Mouse (Mus musculus) gastrocnemius, postnatal 10 days (tissue): ENCODE data around the gene Galr2. TPM values are rescaled to one million over a fixed set of nuclear protein-coding genes. Genes with fewer than 3 reads are reported as not detected.

Source experiments
- DNase-seq: peaks from one replicate; pipeline ENCODE4 v3.0.0; 2021; ENCODE audit warnings: mixed read lengths
- total RNA-seq, 2 experiments: library from RNA; stranded (reverse); gene quantifications; 2 replicates each; pipeline ENCODE4 v1.2.3; 2021

Gene Galr2
- total RNA-seq, 2 experiments from 2014 or later = 0.66 to 0.84 TPM

- DNase-seq = no peak
Observed at GRCm38 (mm10) chr11:116307019-116307725, 26.4 kb downstream of the Galr2 start, which contains the start of gene Exoc7. Gene Exoc7, minus strand, starts transcription at chr11:116307233.

DNA sequence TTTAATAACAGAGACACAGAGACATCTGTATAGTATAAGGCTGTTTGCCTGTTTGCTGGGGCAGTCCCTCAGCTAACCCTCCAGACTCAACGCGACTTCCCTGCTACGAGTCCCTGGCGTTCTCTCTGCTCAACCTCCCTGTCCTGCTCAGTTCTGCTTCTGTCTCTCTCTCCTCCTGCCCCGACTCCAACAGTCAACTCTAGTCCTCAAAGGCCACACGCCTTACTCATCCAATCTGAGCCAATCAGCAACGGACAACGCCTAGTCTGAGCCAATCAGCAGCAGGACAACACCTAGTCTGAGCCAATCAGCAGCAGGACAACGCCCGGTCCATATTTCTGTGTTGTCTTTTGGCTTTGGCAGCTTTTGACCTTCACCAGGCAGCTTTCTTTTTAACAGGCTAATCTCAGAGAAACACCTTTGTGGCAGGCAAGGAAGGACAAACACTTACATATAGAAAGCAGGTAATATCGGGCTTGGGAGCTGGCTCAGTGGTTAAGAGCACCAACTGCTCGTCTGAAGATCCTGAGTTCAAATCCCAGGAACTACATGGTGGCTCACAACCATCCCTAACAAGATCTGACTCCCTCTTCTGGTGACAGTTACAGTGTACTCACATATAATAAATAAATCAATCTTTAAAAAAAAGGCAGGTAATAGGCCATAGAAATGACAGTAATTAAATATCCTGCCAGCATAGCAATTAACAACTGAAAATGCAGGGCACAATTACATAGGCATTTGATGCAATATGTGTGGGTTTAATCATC, 27.2 kb downstream of the Galr2 start:
- no peak for DNase-seq

GRCm38 (mm10) chr11:116309601-116310000, 28.9 kb downstream of the Galr2 start:
- DNase-seq = no peak

GRCm38 (mm10) chr11:116311169-116311568, 30.4 kb downstream of the Galr2 start:
- DNase-seq = no peak

DNA sequence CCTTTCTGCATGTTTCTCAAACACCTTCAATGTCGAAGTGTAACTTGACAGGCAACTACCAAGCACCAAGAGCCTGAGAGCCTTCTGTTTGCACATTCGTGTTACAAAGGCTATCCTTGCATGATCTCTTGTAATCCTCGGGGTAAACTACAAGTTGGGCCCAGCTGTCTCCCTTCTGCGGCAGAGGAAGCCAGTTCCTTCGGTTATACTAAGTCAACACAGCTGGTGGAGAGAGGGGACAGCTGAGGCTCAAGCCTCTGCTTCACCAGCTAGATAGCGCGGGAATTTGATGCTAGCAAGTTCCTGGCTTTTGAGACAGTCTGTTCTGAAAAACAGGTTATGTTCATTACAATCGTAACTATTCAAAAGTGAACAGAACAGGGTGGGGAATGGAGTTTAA, 31.6 kb downstream of the Galr2 start:
- no peak for DNase-seq

- peak; percentile 98 for DNase-seq
Observed at GRCm38 (mm10) chr11:116318719-116319659, 38.2 kb downstream of the Galr2 start.

DNA sequence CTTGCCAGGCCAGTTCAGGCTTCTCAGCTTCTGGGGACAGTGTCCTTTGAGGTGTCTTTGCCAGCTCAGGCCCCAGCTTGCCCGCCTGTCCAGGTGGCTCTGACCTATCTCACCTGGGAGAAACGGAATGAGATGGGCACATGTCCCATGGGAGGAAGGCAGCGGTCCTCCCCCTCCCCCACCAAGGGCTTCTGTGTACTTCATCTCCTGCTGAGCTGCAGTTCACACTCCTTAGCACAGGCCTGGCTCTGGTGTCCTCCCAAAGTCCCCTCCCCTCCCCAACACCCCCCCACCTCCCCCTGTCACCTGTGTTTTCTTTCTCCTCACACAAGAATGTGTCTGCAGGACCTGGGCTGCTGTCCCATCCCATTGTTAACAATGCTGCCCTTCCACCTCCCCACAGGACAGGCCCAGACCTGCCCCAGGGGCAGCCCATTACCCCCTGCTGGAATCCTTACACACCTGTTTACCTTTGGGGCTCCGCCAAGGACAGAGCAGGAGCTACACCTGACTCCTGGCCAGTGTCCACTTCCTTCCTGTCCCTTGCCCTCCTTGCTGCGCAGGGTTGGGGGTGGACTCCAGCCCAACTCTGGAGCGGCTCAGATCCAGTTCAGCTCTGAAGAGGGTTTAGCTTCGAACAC, 46.3 kb downstream of the Galr2 start:
- DNase-seq = no peak

GRCm38 (mm10) chr11:116329314-116330210, 48.8 kb downstream of the Galr2 start:
- DNase-seq = peak; percentile 50

- no peak for DNase-seq
Observed at GRCm38 (mm10) chr11:116330211-116330518, 49.4 kb downstream of the Galr2 start.

DNA sequence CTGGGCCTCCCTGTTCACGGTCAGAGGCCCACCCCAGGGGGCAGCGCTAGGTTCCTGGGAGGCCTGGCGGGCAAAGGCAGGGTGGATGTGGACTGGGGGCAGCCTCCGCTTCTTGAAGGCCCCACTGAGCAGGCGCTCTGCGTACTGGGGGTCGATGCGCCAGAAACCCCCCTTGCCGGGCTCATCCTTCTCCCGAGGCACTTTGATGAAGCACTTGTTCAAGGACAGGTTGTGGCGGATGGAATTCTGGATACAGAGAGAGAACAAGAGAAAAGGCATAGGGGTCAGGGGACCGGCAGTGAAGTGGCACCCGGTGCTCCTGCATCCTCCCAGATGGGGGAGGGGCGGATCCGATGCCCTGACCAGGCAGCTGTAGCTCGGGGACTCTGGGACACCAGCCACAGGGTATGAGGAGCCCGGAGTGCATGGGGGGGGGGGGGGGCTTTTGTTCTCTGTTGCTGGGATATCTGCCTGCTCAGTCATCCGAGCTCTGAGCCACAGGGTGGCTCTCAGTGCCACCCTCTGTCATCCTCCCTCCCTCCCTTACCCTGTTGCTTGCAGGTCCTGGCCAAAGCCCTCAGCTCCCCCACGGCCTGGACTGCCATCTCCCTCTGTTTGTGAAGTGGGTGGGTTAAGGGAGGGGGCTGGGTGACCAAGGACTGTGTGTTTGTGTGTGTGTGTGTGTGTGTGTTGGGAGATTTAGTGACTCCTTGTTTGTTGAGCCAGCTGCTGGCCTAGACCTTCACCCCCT, 51.7 kb downstream of the Galr2 start:
- DNase-seq = peak; percentile 47

GRCm38 (mm10) chr11:116332983-116333270, 52.2 kb downstream of the Galr2 start:
- no peak for DNase-seq

Other genes with a start within 250 kb of the Galr2 start
- under 1 TPM; 0.45 TPM for gene Unc13d, start 203.0 kb upstream of the Galr2 start, total RNA-seq
- 10 to 100 TPM; 64.8 to 66.8 TPM for gene Wbp2, start 193.9 kb upstream of the Galr2 start, total RNA-seq
- gene Trim47, start 153.7 kb upstream of the Galr2 start, total RNA-seq = 10 to 100 TPM; 21.9 to 31.7 TPM
- gene Trim65, start 149.8 kb upstream of the Galr2 start, total RNA-seq = 1 to 10 TPM; 3.3 to 3.6 TPM
- gene Mrpl38, start 142.1 kb upstream of the Galr2 start, total RNA-seq = 10 to 100 TPM; 40.8 to 46.2 TPM
- 10 to 100 TPM; 13.8 to 18.2 TPM for gene Fbf1, start 112.8 kb upstream of the Galr2 start, total RNA-seq
- 10 to 100 TPM; 28.5 to 31.3 TPM for gene Ten1, start 82.1 kb upstream of the Galr2 start, total RNA-seq
- gene Acox1, start 81.9 kb upstream of the Galr2 start, total RNA-seq = 10 to 100 TPM; 39.1 to 41.4 TPM
- gene Evpl, start 42.9 kb upstream of the Galr2 start, total RNA-seq = under 1 TPM; 0.09 to 0.34 TPM
- 10 to 100 TPM; 74.6 to 77.9 TPM for gene Srp68, start 6.7 kb upstream of the Galr2 start, total RNA-seq
- 10 to 100 TPM; 62.7 to 68.3 TPM for gene Exoc7, start 26.3 kb downstream of the Galr2 start, total RNA-seq
- under 1 TPM; 0.14 to 0.29 TPM for gene Foxj1, start 54.5 kb downstream of the Galr2 start, total RNA-seq
- gene Rnf157, start 132.1 kb downstream of the Galr2 start, total RNA-seq = 10 to 100 TPM; 43.1 to 43.3 TPM
- 10 to 100 TPM; 48.1 to 54.4 TPM for gene Ubald2, start 153.2 kb downstream of the Galr2 start, total RNA-seq
- not detected for gene Qrich2, start 185.3 kb downstream of the Galr2 start, total RNA-seq
- gene Prpsap1, start 213.3 kb downstream of the Galr2 start, total RNA-seq = 10 to 100 TPM; 34.8 to 35.4 TPM
- gene Sphk1, start 250.0 kb downstream of the Galr2 start, total RNA-seq = 1 to 10 TPM; 3.7 to 4.0 TPM